Mouse (Mus musculus): ENCODE measurements around the gene Styx. TPM values are rescaled to one million over a fixed set of nuclear protein-coding genes. Genes with fewer than 3 reads are reported as not detected.
A peak's percentile ranks its signal among the peaks of the same experiment; 100 is the strongest.

Gene Styx
- total and polyA plus RNA-seq, 2 experiments from 2014 or later = 35.9 to 72.2 TPM

- Histone ChIP-seq H3K4me1 (ENCODE audit: insufficient read depth) (peaks cover 7% of the 10 kb centered on the region; the same call in 1 of the 2 replicates), H3K9ac (no peak overlapping the region), H3K27me3 (ENCODE audit: insufficient read depth, low read length) (no peaks in the 10 kb centered on the region), H3K36me3 (ENCODE audit: insufficient read depth) (no peaks in the 10 kb centered on the region), H3K4me3 (ENCODE audit: low read depth, low read length) (no peak overlapping the region), H3K9me3 (ENCODE audit: low read length) (no peaks in the 10 kb centered on the region), H3K27ac (ENCODE audit: low read depth, low read length) (no peak overlapping the region), H3K4me2 (ENCODE audit: low read depth) (no peak overlapping the region)
- DNase-seq = no peak
- TF ChIP-seq CTCF (IDR thresholded peaks at IDR 0.05; ENCODE audit: low read depth) = no peak
- ATAC-seq = no peak
- WGBS = 75% methylated on average over 5 of the region's 5 CpGs
Measured at GRCm38 (mm10) chr14:45321622-45322021, 29.3 kb upstream of the Styx start.

GRCm38 (mm10) chr14:45322450-45322849 lies 28.4 kb upstream of the Styx start:
- no peaks in the 10 kb centered on the region for H3K9me3 ChIP-seq (ENCODE audit: low read length)
- no peak for ATAC-seq
- no peak for TF ChIP-seq CTCF (IDR thresholded peaks at IDR 0.05; ENCODE audit: low read depth)
- no peak overlapping the region for H3K27ac ChIP-seq (ENCODE audit: low read depth, low read length)
- no peak for DNase-seq
- H3K9ac ChIP-seq = no peak overlapping the region
- 0 out of 2 replicates have a peak, but pooled peaks cover 1% of the 10 kb centered on the region for H3K4me1 ChIP-seq (ENCODE audit: insufficient read depth)
- no peak overlapping the region for H3K4me3 ChIP-seq (ENCODE audit: low read depth, low read length)
- no peaks in the 10 kb centered on the region for H3K36me3 ChIP-seq (ENCODE audit: insufficient read depth)
- H3K4me2 ChIP-seq (ENCODE audit: low read depth) = no peak overlapping the region
- 85% methylated on average over 2 of the region's 2 CpGs for WGBS
- H3K27me3 ChIP-seq (ENCODE audit: insufficient read depth, low read length) = no peaks in the 10 kb centered on the region

GRCm38 (mm10) chr14:45323320-45323719 lies 27.6 kb upstream of the Styx start:
- no peak for TF ChIP-seq CTCF (IDR thresholded peaks at IDR 0.05; ENCODE audit: low read depth)
- H3K4me1 ChIP-seq (ENCODE audit: insufficient read depth) = no peaks in the 10 kb centered on the region
- no peak overlapping the region for H3K4me3 ChIP-seq (ENCODE audit: low read depth, low read length)
- WGBS = 91% methylated on average over 3 of the region's 3 CpGs
- H3K36me3 ChIP-seq (ENCODE audit: insufficient read depth) = no peaks in the 10 kb centered on the region
- H3K9me3 ChIP-seq (ENCODE audit: low read length) = no peaks in the 10 kb centered on the region
- H3K9ac ChIP-seq = no peak overlapping the region
- ATAC-seq (no peak), DNase-seq (no peak)
- no peak overlapping the region for H3K4me2 ChIP-seq (ENCODE audit: low read depth)
- H3K27ac ChIP-seq (ENCODE audit: low read depth, low read length) = no peak overlapping the region
- no peaks in the 10 kb centered on the region for H3K27me3 ChIP-seq (ENCODE audit: insufficient read depth, low read length)

- peak; percentile 7 for DNase-seq
- TF ChIP-seq CTCF (IDR thresholded peaks at IDR 0.05; ENCODE audit: low read depth) = no peak
- no peaks in the 10 kb centered on the region for H3K4me1 ChIP-seq (ENCODE audit: insufficient read depth)
Measured at GRCm38 (mm10) chr14:45325471-45325870, 25.4 kb upstream of the Styx start.

GRCm38 (mm10) chr14:45328072-45328713 lies 22.7 kb upstream of the Styx start:
- H3K4me3 ChIP-seq (ENCODE audit: low read depth, low read length) = no peak overlapping the region
- no peak for TF ChIP-seq CTCF (IDR thresholded peaks at IDR 0.05; ENCODE audit: low read depth)
- H3K27ac ChIP-seq (ENCODE audit: low read depth, low read length) = no peak overlapping the region
- H3K4me2 ChIP-seq (ENCODE audit: low read depth) = no peak overlapping the region
- H3K4me1 ChIP-seq (ENCODE audit: insufficient read depth) = no peaks in the 10 kb centered on the region
- H3K36me3 ChIP-seq (ENCODE audit: insufficient read depth) = peaks cover 18% of the 10 kb centered on the region
- ATAC-seq (no peak), DNase-seq (no peak)
- WGBS = 93% methylated on average over 4 of the region's 4 CpGs
- no peaks in the 10 kb centered on the region for H3K9me3 ChIP-seq (ENCODE audit: low read length)
- H3K27me3 ChIP-seq (ENCODE audit: insufficient read depth, low read length) = no peaks in the 10 kb centered on the region
- H3K9ac ChIP-seq = no peak overlapping the region

More at GRCm38 (mm10) chr14:45325471-45325870, 25.4 kb upstream of the Styx start:
- H3K27ac ChIP-seq (ENCODE audit: low read depth, low read length) = no peak overlapping the region
- H3K4me3 ChIP-seq (ENCODE audit: low read depth, low read length) = no peak overlapping the region
- no peaks in the 10 kb centered on the region for H3K9me3 ChIP-seq (ENCODE audit: low read length)
- no peak for ATAC-seq
- H3K36me3 ChIP-seq (ENCODE audit: insufficient read depth) = no peaks in the 10 kb centered on the region
- no peak overlapping the region for H3K4me2 ChIP-seq (ENCODE audit: low read depth)
- no peak overlapping the region for H3K9ac ChIP-seq
- no peaks in the 10 kb centered on the region for H3K27me3 ChIP-seq (ENCODE audit: insufficient read depth, low read length)

- H3K9me3 ChIP-seq (ENCODE audit: low read length) = no peaks in the 10 kb centered on the region
- H3K4me1 ChIP-seq (ENCODE audit: insufficient read depth) = no peaks in the 10 kb centered on the region
- H3K9ac ChIP-seq = peak overlapping the region; percentile 44
- H3K27me3 ChIP-seq (ENCODE audit: insufficient read depth, low read length) = no peaks in the 10 kb centered on the region
- H3K4me3 ChIP-seq (ENCODE audit: low read depth, low read length) = peak overlapping the region; percentile 99
- H3K4me2 ChIP-seq (ENCODE audit: low read depth) = peak overlapping the region; percentile 68
- H3K36me3 ChIP-seq (ENCODE audit: insufficient read depth) = peaks cover 22% of the 10 kb centered on the region
- H3K27ac ChIP-seq (ENCODE audit: low read depth, low read length) = peak overlapping the region; percentile 57
- peak; percentile 59 for ATAC-seq
- no peak for DNase-seq
- 16% methylated on average over 8 of the region's 8 CpGs for WGBS
- no peak for TF ChIP-seq CTCF (IDR thresholded peaks at IDR 0.05; ENCODE audit: low read depth)
Measured at GRCm38 (mm10) chr14:45329018-45329588, 21.8 kb upstream of the Styx start.

- peaks cover 24% of the 10 kb centered on the region for H3K36me3 ChIP-seq (ENCODE audit: insufficient read depth)
- WGBS = under 1% methylated on average over 43 of the region's 44 CpGs
- H3K27ac ChIP-seq (ENCODE audit: low read depth, low read length) = peak within 1 kb of the TSS; percentile 94
- H3K9me3 ChIP-seq (ENCODE audit: low read length) = no peaks in the 10 kb centered on the region
- TF ChIP-seq CTCF (IDR thresholded peaks at IDR 0.05; ENCODE audit: low read depth) = peak; percentile 95
- DNase-seq = peak; percentile 97
- peak within 1 kb of the TSS; percentile 99 for H3K4me3 ChIP-seq (ENCODE audit: low read depth, low read length)
- peak within 1 kb of the TSS; percentile 68 for H3K4me2 ChIP-seq (ENCODE audit: low read depth)
- H3K27me3 ChIP-seq (ENCODE audit: insufficient read depth, low read length) = no peaks in the 10 kb centered on the region
- peak within 1 kb of the TSS; percentile 92 for H3K9ac ChIP-seq
- no peaks in the 10 kb centered on the region for H3K4me1 ChIP-seq (ENCODE audit: insufficient read depth)
- peak; percentile 96 for ATAC-seq
Measured at GRCm38 (mm10) chr14:45329589-45330181, 21.2 kb upstream of the Styx start, which contains the start of gene Psmc6. Gene Psmc6, plus strand, starts transcription at chr14:45329788.

All from forebrain, postnatal 0 days (tissue).